Comparison of ENCODE assay signal across 8 mouse cellular contexts in the genomic region with DNA sequence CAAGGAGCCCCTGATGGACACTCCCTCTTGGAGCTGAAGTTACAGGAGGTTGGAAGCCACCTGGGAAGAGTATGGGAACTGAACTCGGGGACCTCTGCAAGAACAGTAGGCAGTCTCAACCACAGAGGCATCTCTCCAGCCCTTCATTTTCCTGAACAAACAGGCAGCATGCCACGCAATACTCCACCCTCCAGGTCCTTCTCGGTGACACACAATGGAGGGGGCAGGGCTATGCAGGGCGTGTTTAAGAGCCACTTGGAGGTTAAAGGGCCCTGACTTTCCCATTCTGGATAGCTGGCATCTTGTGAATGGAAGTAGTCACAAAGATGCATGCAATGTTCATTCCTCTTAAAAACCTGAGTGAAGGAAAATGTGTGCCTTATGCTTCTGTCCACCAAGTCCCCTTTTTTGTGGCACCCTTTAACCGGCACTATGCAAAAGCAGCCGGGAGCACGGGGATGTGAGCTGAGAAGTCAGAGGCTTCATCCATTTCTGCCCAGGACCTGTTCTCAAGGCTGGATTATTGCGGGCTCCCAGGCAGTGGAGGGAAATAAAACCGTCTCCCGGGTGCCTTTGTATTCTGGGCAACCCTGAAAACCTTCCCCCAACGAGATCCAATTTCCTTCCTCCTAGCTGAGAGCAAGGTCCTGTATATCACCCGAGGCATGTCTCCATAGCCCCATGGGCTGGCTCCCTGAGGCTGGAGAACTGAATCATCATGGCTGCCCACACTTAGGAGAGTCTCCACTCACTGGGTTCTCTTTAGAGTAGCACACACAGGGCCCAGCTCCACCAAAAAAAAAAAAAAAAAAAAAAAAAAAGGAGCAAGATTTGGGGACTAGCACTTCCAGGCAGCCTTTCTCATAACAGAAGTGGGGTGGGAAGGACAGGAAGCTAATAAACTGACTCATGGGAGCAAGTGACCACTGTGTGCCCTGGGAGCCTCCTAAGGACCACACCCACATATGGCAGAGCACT. TPM values are rescaled to one million over a fixed set of nuclear protein-coding genes. Genes with fewer than 3 reads are reported as not detected.
DNase-seq lines count a peak whose midpoint lies in the region; ATAC-seq and TF ChIP-seq lines count a peak whose summit lies in the region.

No protein-coding gene starts in this region.

- no peak for TF ChIP-seq POLR2A in heart, adult 2 months (IDR thresholded peaks at IDR 0.05; ENCODE audit: insufficient read depth, low read depth, low read length)

- H3K79me2 ChIP-seq in heart, adult 2 months (replicated peaks; ENCODE audit: control insufficient read depth, insufficient read depth, low read length) = peaks cover 5% of the 10 kb centered on the region

- no peak overlapping the region for H3K4me2 ChIP-seq in limb, embryonic 15.5 days
- no peak overlapping the region for H3K4me2 ChIP-seq in stomach, embryonic 16.5 days (ENCODE audit: low read depth, low read length)

- no peaks in the 10 kb centered on the region; the same call in 1 of the 2 replicates for H3K36me3 ChIP-seq in heart, adult 2 months (ENCODE audit: control insufficient read depth, insufficient read depth, low read length)
- no peaks in the 10 kb centered on the region for H3K36me3 ChIP-seq in limb, embryonic 15.5 days
- no peaks in the 10 kb centered on the region for H3K36me3 ChIP-seq in stomach, embryonic 16.5 days (ENCODE audit: control insufficient read depth, insufficient read depth, low read length)

- H3K4me3 ChIP-seq in heart, adult 2 months = no peak overlapping the region
- 0 out of 2 replicates have a peak overlapping the region, but pooled peaks have one; percentile 0 for H3K4me3 ChIP-seq in limb, embryonic 15.5 days
- H3K4me3 ChIP-seq in stomach, embryonic 16.5 days (replicated peaks; ENCODE audit: low read length) = no peak overlapping the region

- intact Hi-C loops in heart, adult 2 months (cut with DNase I) = loop anchor here (5.0 kb wide), 2 partner anchors 35 to 60 kb away; no protein-coding TSS in a partner anchor

- no peaks in the 10 kb centered on the region for H3K27me3 ChIP-seq in heart, adult 2 months (ENCODE audit: control insufficient read depth, insufficient read depth, low read length)
- H3K27me3 ChIP-seq in limb, embryonic 15.5 days = no peaks in the 10 kb centered on the region
- H3K27me3 ChIP-seq in stomach, embryonic 16.5 days (ENCODE audit: control insufficient read depth, insufficient read depth, low read length) = no peaks in the 10 kb centered on the region

- DNase-seq in cerebellum, adult 9-11 months = peak; percentile 53
- DNase-seq in cerebellum, postnatal 36 days = no peak
- DNase-seq in 416B (ENCODE audit: low read depth) = peak; percentile 78
- peak; percentile 57 to 64 for DNase-seq in heart, adult 2 months
- DNase-seq in ovary, postnatal 14 days (ENCODE audit: low spot score) = no peak
- no peak for DNase-seq in right cerebral cortex, postnatal 36 days (ENCODE audit: low spot score in 2 of 2)

- 24% methylated on average over 12 of the region's 12 CpGs for WGBS in heart, adult 2 months
- WGBS in limb, embryonic 15.5 days = 24% methylated on average over 12 of the region's 12 CpGs
- 42% methylated on average over 12 of the region's 12 CpGs for WGBS in stomach, embryonic 16.5 days

- no peak for TF ChIP-seq EP300 in heart, adult 2 months (IDR thresholded peaks at IDR 0.05; ENCODE audit: insufficient read depth, low read depth, low read length)

- peak overlapping the region; percentile 95 for H3K27ac ChIP-seq in heart, adult 2 months
- peak overlapping the region; percentile 83 for H3K27ac ChIP-seq in limb, embryonic 15.5 days
- H3K27ac ChIP-seq in stomach, embryonic 16.5 days (ENCODE audit: low read length) = peak overlapping the region; percentile 74

- no peak overlapping the region for H3K9ac ChIP-seq in heart, adult 2 months (ENCODE audit: low read depth, low read length)
- no peak overlapping the region for H3K9ac ChIP-seq in limb, embryonic 15.5 days
- no peak overlapping the region; the same call in 1 of the 2 replicates for H3K9ac ChIP-seq in stomach, embryonic 16.5 days (ENCODE audit: low read length)

- no peak for ATAC-seq in limb, embryonic 15.5 days (ENCODE audit: insufficient number of reproducible peaks, low FRiP score, low TSS enrichment, low read depth)
- no peak for ATAC-seq in stomach, embryonic 16.5 days (ENCODE audit: insufficient read depth, low FRiP score)

- peaks cover 24% of the 10 kb centered on the region for H3K4me1 ChIP-seq in heart, adult 2 months (ENCODE audit: control insufficient read depth, insufficient read depth, low read length)
- peaks cover 63% of the 10 kb centered on the region for H3K4me1 ChIP-seq in limb, embryonic 15.5 days
- H3K4me1 ChIP-seq in stomach, embryonic 16.5 days (ENCODE audit: control insufficient read depth, insufficient read depth, low read length) = peaks cover 34% of the 10 kb centered on the region

- H3K9me3 ChIP-seq in limb, embryonic 15.5 days = no peaks in the 10 kb centered on the region
- H3K9me3 ChIP-seq in stomach, embryonic 16.5 days (replicated peaks; ENCODE audit: control insufficient read depth, low read length) = no peaks in the 10 kb centered on the region

- TF ChIP-seq CTCF in heart, adult 2 months (IDR thresholded peaks at IDR 0.05) = no peak

RNA-seq across cellular contexts. Expression of a gene that starts 42.8 kb away (rescaled TPM):
- 100 to 1,000 TPM; 120 TPM for total RNA-seq in heart, adult 2 months (2021)
- 71.0 and 81.9 TPM in 2 replicates for polyA plus RNA-seq in heart, adult 2 months (2012; rRNA removed)
- polyA plus RNA-seq in limb, embryonic 15.5 days (2015; fragmentation: Nextera tagmentation; extraction: Ambion mirVana) = 48.8 and 48.9 TPM in 2 replicates
- 55.0 and 67.0 TPM in 2 replicates for polyA plus RNA-seq in stomach, embryonic 16.5 days (2015; fragmentation: Nextera tagmentation; extraction: Ambion mirVana)

Comparison
In these comparisons a context has a peak if more than half of its experiments do, and no peak if none do; other contexts are left out.
1. DNase-seq: peak in cerebellum, adult 9-11 months (single experiment), 416B (single experiment) and heart, adult 2 months (2 of 2); none in cerebellum, postnatal 36 days (0 of 2), ovary, postnatal 14 days (single experiment) and right cerebral cortex, postnatal 36 days (0 of 2).
2. Peak in every context shown above with its lines, with median percentiles within 50 percentile points of each other: H3K27ac ChIP-seq.